Mouse (Mus musculus) embryonic fibroblast, embryonic 13.5 days (primary cell): ENCODE measurements around the gene Gm20388. TPM values are rescaled to one million over a fixed set of nuclear protein-coding genes. Genes with fewer than 3 reads are reported as not detected.

ENCODE experiments used
- H3K27ac ChIP-seq: 2 replicates; pipeline ENCODE4 v1.5.1; 2012; ENCODE audit warnings: low read length, control low read depth, inconsistent platforms; ENCODE audit not compliant: insufficient read depth
- H3K4me1 ChIP-seq: 2 replicates; pipeline ENCODE4 v1.6.1; 2011; ENCODE audit warnings: low read length; ENCODE audit not compliant: control insufficient read depth, insufficient read depth
- H3K4me3 ChIP-seq: 2 replicates; pipeline ENCODE4 v1.5.1; 2011; ENCODE audit warnings: mild to moderate bottlenecking, control low read depth, low read length; ENCODE audit not compliant: insufficient read depth
- CTCF ChIP-seq: IDR thresholded peaks from 2 replicates; pipeline ENCODE4 v1.5.1; 2011; ENCODE audit warnings: mild to moderate bottlenecking, control low read depth, low read length, moderate library complexity, borderline replicate concordance; ENCODE audit not compliant: insufficient read depth
- POLR2A ChIP-seq: IDR thresholded peaks from 2 replicates; pipeline ENCODE4 v1.6.1; 2011; ENCODE audit warnings: low read depth, mild to moderate bottlenecking, control low read depth, low read length, moderate library complexity
- polyA plus RNA-seq: library from polyadenylated mRNA; stranded (reverse); fragments of >200 nt; gene quantifications from 2 replicates; pipeline ENCODE4 v1.2.4, GENCODE M21; 2011; ENCODE audit warnings: low read depth; ENCODE audit not compliant: missing spikeins, insufficient read length

The Gm20388 gene
- polyA plus RNA-seq: 82.0 and 82.8 TPM in 2 replicates

DNA sequence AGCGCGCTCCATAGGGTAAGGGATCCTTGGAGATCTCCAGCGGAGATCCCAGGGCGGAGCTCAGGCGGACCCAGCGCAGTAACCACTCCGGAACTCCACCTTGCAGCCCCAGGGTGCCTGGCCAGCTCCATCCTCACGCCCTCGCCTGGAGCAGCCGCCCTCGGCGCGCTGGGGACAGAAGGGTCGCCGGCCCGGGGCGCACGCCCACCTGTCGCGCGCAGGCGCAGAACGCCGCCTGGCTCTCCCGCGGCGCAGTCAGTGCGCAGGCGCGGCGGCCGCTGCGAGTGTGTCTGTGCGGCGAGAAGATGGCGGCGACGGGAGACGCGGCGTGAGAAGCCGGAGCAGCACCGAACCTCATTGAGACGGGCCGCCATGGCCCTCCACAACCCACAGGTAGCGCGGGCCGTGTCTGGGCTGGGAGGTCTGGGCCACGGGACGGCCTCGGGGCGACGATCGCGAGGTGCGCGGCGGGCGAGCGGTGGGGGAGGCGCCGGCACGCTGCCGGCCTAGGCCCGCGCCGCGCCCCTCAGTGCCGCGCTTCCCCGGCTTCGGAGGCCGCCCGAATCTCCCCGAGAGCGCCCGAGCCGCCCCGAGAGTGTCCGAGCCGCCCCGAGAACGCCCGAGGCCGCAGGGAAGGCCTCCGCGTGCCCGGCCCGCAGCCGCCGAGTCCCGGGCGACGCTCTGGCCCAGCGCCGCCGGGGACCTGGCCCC lies at the start of gene Gm20388:
TSS of gene Gm20388 (plus strand) at position 295 of the 711 bp plus-strand sequence.
- peak; percentile 88 for TF ChIP-seq POLR2A
- no peak for TF ChIP-seq CTCF
- Histone ChIP-seq H3K4me3 (peak within 1 kb of the TSS; percentile 73), H3K4me1 (peaks cover 16% of the 10 kb centered on the region), H3K27ac (peak within 1 kb of the TSS; percentile 28; the same call in 1 of the 2 replicates)

DNA sequence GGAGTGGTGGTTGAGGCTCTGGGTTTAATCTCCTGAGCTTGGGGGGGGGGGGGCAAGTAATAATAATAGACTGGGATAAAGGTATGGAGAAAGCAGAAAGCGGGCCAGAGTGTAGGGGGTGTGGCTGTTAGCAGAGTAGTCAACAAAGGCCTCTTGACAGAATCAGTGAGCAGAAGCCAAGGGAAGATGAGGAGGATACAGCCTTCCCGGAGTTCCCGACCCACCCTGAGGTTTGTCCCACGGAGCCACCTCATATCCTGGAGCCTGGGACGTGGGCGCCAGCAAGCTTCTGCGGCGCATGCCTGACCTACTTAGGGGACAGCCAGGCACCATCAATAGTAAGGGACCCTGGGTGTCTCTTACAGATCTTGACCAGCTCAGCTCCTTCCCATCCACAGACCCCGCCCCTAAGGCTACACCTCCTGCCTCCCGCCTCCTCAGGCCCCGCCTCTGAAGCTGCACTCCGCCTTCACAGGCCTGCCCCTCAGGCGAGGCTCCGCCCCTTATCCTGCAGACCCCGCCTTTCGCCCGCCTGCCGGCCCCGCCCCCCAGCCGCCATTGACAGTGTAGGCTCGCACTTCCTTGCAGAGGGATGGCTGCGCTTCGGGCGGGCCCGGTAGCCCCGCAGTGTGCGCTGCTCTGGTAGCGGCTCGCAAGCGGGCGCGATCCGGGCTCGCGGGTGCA lies 48.8 kb upstream of the Gm20388 start, which contains the start of gene Klhl36:
TSS of gene Klhl36 (plus strand) at position 561 of the 684 bp plus-strand sequence.
- H3K27ac ChIP-seq: no peak within 1 kb of the TSS
- TF ChIP-seq CTCF: no peak
- peak; percentile 58 for TF ChIP-seq POLR2A
- H3K4me3 ChIP-seq: peak within 1 kb of the TSS; percentile 56
- no peaks in the 10 kb centered on the region for H3K4me1 ChIP-seq

DNA sequence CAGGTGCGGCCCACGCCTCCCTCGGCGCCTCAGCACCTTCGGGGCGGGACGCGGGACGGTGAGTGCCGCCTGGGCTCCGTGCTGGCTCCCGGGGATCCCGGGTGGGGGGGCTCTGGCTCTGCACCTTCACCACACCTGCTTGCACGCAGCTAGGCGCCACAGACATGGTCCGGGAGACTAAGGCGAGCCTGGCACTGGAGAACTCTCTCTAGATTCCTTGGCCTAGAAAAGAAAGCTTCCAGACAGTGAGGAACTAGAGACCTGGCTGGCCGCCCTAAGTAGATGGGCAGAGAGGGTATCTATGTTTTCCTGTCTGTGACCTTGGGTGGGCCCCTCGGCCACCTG lies 48.3 kb upstream of the Gm20388 start:
- TF ChIP-seq CTCF (no peak), POLR2A (no peak)
- H3K27ac ChIP-seq: no peak overlapping the region
- H3K4me3 ChIP-seq: peak overlapping the region; percentile 56
- H3K4me1 ChIP-seq: no peaks in the 10 kb centered on the region

DNA sequence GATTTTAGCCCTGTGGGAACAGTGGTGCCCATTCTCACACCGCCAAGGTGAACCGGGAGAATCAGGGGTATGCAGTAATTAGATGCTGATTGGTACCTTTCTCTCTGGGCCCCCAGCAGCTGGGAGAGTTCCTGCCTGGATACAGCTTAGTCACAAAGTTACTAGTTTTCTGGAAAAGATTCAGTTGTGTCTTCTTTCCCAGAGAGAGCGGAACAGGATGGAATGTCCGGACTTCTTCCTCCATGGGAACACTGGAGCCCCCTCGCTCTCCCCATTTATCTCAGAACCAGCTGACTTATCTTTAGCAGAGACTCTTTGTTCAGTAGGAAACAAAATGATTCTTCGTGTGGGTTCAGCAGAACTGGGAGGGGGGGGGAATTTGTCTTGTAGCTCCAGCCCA lies 47.9 kb upstream of the Gm20388 start:
- TF ChIP-seq CTCF: no peak
- no peak for TF ChIP-seq POLR2A
- H3K4me1 ChIP-seq: no peaks in the 10 kb centered on the region
- H3K4me3 ChIP-seq: peak overlapping the region; percentile 56
- H3K27ac ChIP-seq: no peak overlapping the region

DNA sequence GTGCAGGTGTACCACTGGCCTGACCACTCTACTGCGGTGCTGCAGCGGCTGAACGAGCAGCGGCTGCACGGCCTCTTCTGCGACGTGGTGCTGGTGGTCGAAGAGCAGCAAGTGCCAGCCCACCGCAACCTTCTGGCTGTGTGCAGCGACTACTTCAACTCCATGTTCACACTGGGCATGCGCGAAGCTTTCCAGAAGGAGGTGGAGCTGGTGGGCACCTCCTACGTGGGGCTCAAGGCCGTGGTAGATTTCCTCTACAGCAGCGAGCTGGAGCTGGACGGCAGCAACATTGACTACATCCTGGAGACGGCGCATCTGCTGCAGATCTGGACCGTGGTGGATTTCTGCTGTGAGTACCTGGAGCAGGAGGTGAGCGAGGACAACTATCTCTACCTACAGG lies 41.0 kb upstream of the Gm20388 start:
- no peaks in the 10 kb centered on the region for H3K4me1 ChIP-seq
- TF ChIP-seq CTCF (no peak), POLR2A (no peak)
- H3K27ac ChIP-seq: no peak overlapping the region
- H3K4me3 ChIP-seq: no peak overlapping the region

DNA sequence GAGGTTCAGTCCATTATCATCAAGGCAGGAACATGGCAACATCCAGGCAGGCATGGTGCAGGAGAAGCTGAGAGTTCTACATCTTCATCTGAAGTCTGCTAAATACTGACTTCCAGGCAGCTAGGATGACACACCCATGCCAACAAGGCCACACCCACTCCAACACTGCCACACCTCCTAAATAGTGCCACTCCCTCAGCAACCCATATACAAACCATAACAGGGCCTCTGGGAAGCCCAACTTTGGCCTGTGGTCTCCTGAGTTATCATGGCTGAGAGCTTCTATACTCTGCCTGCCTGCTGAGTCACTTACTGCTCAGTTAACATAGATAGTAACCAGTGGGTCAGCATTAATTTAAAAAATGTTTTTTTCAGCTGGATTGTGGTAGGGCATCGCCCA lies 37.5 kb upstream of the Gm20388 start:
- no peak overlapping the region for H3K27ac ChIP-seq
- no peak for TF ChIP-seq CTCF
- no peak for TF ChIP-seq POLR2A
- H3K4me1 ChIP-seq: no peaks in the 10 kb centered on the region
- H3K4me3 ChIP-seq: no peak overlapping the region

DNA sequence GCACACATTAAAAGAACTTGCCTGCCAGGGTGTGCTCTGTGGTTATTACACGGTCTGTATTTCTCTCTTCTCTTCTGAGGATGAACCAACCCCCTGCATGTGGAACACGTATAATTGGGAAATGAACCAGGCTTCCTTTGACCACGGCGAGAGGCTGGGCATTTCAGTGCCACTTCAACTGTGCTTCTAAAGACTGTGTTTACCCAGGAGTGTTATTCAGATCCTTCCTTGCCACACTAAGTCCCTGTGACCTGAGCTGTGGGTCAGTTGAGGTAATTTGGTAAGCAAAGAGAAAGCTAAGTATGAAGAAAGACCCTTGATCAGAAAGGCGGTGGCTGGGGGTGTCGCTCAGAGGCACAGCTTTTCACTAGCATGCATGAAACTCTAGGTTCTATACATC lies 29.3 kb upstream of the Gm20388 start:
- Histone ChIP-seq H3K27ac (no peak overlapping the region), H3K4me1 (peaks cover 6% of the 10 kb centered on the region; the same call in 1 of the 2 replicates), H3K4me3 (no peak overlapping the region)
- TF ChIP-seq CTCF (no peak), POLR2A (no peak)

DNA sequence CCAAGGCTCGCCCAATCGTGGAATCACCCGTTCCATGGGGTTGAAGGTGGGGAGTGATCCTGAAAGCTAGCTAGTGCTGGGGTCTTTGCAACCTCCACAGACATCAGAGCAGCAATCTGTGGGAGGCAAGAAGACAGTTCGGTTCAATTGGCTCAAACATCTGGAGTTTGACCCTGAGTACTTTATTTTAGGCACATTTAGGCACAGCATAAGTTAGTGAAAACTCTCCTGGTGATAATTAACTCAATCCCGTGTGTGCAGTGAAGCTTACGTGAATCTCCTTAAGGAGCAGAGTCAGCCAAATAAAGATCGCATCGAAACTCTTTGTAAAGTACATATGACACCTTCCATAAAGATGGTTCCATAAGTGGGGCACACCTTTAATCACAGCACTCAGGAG lies 28.7 kb upstream of the Gm20388 start:
- TF ChIP-seq POLR2A (no peak), CTCF (no peak)
- H3K27ac ChIP-seq: no peak overlapping the region

DNA sequence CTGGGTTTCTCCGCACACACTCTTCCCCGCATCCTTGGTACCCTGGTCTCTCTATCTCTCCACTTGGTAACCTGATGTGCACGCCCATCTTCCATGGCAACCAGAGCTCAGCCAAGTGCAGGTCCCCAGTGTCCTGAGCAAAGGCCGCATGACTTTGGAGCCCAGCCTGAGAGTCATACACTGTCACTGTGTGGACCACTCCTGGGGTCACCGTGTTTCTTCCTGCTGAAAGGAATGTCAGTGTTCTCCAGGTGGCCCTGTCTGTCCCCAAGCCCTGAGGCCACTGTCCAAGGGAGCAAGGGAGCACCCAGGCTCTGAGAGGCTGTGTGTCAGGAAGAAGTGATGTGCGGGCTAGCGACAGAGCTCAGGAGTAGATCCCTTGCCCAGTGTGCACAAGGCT lies 27.4 kb upstream of the Gm20388 start:
- Histone ChIP-seq H3K4me1 (peaks cover 6% of the 10 kb centered on the region; the same call in 1 of the 2 replicates), H3K27ac (no peak overlapping the region), H3K4me3 (no peak overlapping the region)
- TF ChIP-seq CTCF: no peak
- no peak for TF ChIP-seq POLR2A

More for the DNA sequence above, 28.7 kb upstream of the Gm20388 start:
- Histone ChIP-seq H3K4me3 (no peak overlapping the region), H3K4me1 (peaks cover 6% of the 10 kb centered on the region; the same call in 1 of the 2 replicates)

DNA sequence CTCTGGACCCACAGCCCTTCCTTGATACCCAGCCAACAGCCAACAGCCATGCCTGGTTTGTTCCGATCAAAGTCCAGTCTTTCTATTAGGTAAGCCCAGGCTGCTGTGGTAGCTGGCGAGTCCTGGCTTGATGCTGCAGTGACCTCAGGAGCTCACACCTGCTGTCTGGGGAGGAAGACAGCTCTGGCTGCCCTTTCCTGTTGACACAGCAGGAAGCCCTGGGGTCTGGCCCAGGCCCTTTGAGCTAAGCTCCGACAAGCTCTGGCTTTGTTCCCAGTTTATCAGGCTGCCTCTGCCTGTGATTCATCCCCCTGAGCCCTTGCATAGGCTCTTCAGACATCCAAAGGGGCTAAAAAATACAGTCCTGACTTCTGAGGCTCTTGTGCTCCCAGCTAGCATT lies 25.0 kb upstream of the Gm20388 start:
- no peak for TF ChIP-seq CTCF
- TF ChIP-seq POLR2A: no peak
- peaks cover 6% of the 10 kb centered on the region for H3K4me1 ChIP-seq
- H3K27ac ChIP-seq: no peak overlapping the region
- no peak overlapping the region for H3K4me3 ChIP-seq
